ENCODE assay signal across 28 mouse cellular contexts in the genomic region with DNA sequence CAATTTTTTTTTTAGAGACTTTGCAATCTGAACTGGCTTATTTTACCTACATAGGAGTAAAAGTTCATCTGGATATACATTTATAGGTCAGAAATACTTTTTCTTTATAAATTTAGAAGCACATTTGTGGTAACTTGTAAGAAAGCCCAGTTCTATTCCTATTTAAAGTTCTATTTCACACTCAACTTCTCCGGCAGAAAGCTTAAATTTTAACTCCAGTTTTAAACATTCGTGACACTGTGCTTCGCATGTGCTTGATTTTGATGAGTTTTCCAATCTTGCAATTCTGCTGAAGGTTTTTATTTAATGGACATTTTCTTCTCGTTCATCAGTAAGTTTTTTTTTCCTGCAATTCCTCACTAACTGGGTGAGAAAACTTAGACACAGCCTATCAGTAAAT.
"Had no signal": no experiment of that assay in that cellular context is flagged by ENCODE, and none has a peak within 500 bp of the region (broad histone marks: within the 10 kb centered on the region; RNA-seq: fewer than 3 reads in every experiment).

No protein-coding gene starts in this region.

- ATAC-seq: forebrain, embryonic 13.5 days; forebrain, embryonic 14.5 days; forebrain, embryonic 15.5 days; forebrain, embryonic 16.5 days; forebrain, postnatal 0 days had no signal

- DNase-seq: cerebellum, adult 8-10 months; cerebellum, adult 9-10 months; cerebellum, adult 9-11 months; cerebellum, postnatal 10 days; cerebellum, postnatal 14 days; cerebellum, postnatal 25 days; cerebellum, postnatal 36 days; embryo, embryonic 11 days; forebrain, postnatal 0 days; gastrocnemius, adult 2 months; gastrocnemius, postnatal 10 days; gastrocnemius, postnatal 14 days; gastrocnemius, postnatal 25 days; gastrocnemius, postnatal 36 days; heart, adult 11 months; heart, adult 18-20 months; heart, adult 2 months had no signal

- H3K4me3 ChIP-seq: embryonic facial prominence, embryonic 10.5 days; embryonic facial prominence, embryonic 12.5 days; embryonic facial prominence, embryonic 13.5 days; embryonic facial prominence, embryonic 15.5 days; erythroblast, embryonic 14.5 days; forebrain, embryonic 10.5 days; forebrain, embryonic 12.5 days; forebrain, embryonic 13.5 days; forebrain, embryonic 15.5 days; gastrocnemius, adult 2 months; heart, adult 2 months had no signal

- H3K27ac ChIP-seq: embryonic facial prominence, embryonic 10.5 days; embryonic facial prominence, embryonic 12.5 days; embryonic facial prominence, embryonic 13.5 days; embryonic facial prominence, embryonic 15.5 days; forebrain, embryonic 10.5 days; forebrain, embryonic 12.5 days; forebrain, embryonic 13.5 days; forebrain, embryonic 15.5 days; gastrocnemius, adult 2 months; heart, adult 2 months had no signal
